Mouse (Mus musculus): ENCODE measurements at regions not wholly inside any gene's neighbourhood (a gene's known extent, or its start where the extent isn't known, plus 50 kb on each side); places are given as distances from the start of the nearest gene placed in this dataset.

GRCm38 (mm10) chr1:143464863-143465262, 175.6 kb upstream of the B3galt2 start:
- DNase-seq (ENCODE audit: low spot score in 2 of 2) = no peak

- peak; percentile 26 to 55 for DNase-seq (ENCODE audit: low spot score in 2 of 2)
Observed at GRCm38 (mm10) chr1:143466092-143466491, 174.4 kb upstream of the B3galt2 start.

GRCm38 (mm10) chr1:143475329-143475728, 165.1 kb upstream of the B3galt2 start:
- DNase-seq (ENCODE audit: low spot score in 2 of 2) = no peak

GRCm38 (mm10) chr1:143483345-143483744, 157.1 kb upstream of the B3galt2 start:
- DNase-seq (ENCODE audit: low spot score in 2 of 2) = no peak

GRCm38 (mm10) chr1:143484936-143485335, 155.5 kb upstream of the B3galt2 start:
- no peak for DNase-seq (ENCODE audit: low spot score in 2 of 2)

- DNase-seq (ENCODE audit: low spot score in 2 of 2) = no peak
Observed at GRCm38 (mm10) chr1:143497092-143497491, 143.4 kb upstream of the B3galt2 start.

- DNase-seq (ENCODE audit: low spot score in 2 of 2) = no peak
Observed at GRCm38 (mm10) chr1:143503436-143504065, 136.9 kb upstream of the B3galt2 start.

GRCm38 (mm10) chr1:143504066-143504440, 136.4 kb upstream of the B3galt2 start:
- no peak for DNase-seq (ENCODE audit: low spot score in 2 of 2)

- no peak for DNase-seq (ENCODE audit: low spot score in 2 of 2)
Observed at GRCm38 (mm10) chr1:143505318-143505717, 135.1 kb upstream of the B3galt2 start.

- no peak for DNase-seq (ENCODE audit: low spot score in 2 of 2)
Observed at GRCm38 (mm10) chr1:143523831-143524521, 116.5 kb upstream of the B3galt2 start.

GRCm38 (mm10) chr1:143524522-143524865, 116.0 kb upstream of the B3galt2 start:
- DNase-seq (ENCODE audit: low spot score in 2 of 2) = no peak

GRCm38 (mm10) chr1:143540223-143540622, 100.2 kb upstream of the B3galt2 start:
- no peak for DNase-seq (ENCODE audit: low spot score in 2 of 2)

- DNase-seq (ENCODE audit: low spot score in 2 of 2) = no peak
Observed at GRCm38 (mm10) chr1:143540701-143541100, 99.8 kb upstream of the B3galt2 start.
